Mouse (Mus musculus): ENCODE measurements around the gene Chid1. TPM values are rescaled to one million over a fixed set of nuclear protein-coding genes. Genes with fewer than 3 reads are reported as not detected.

The Chid1 gene
- polyA plus RNA-seq, 1 experiment from 2014 or later: 43.5 TPM

Other genes starting within 250 kb of the Chid1 start
- gene Drd4, start 247.9 kb downstream of the Chid1 start, polyA plus RNA-seq (2015; fragmentation: Nextera tagmentation; extraction: Ambion mirVana): 1.6 and 2.3 TPM in 2 replicates
- 77.5 and 79.9 TPM in 2 replicates for gene Deaf1, start 212.2 kb downstream of the Chid1 start, polyA plus RNA-seq (2015; fragmentation: Nextera tagmentation; extraction: Ambion mirVana)
- 45.0 and 48.7 TPM in 2 replicates for gene Tmem80, start 212.1 kb downstream of the Chid1 start, polyA plus RNA-seq (2015; fragmentation: Nextera tagmentation; extraction: Ambion mirVana)
- 7.4 and 10.3 TPM in 2 replicates for gene Eps8l2, start 201.0 kb downstream of the Chid1 start, polyA plus RNA-seq (2015; fragmentation: Nextera tagmentation; extraction: Ambion mirVana)
- gene Taldo1, start 147.7 kb downstream of the Chid1 start, polyA plus RNA-seq (2015; fragmentation: Nextera tagmentation; extraction: Ambion mirVana): 266 and 280 TPM in 2 replicates
- gene Gatd1, start 125.7 kb downstream of the Chid1 start, polyA plus RNA-seq (2015; fragmentation: Nextera tagmentation; extraction: Ambion mirVana): 73.8 and 75.9 TPM in 2 replicates
- gene Cend1, start 110.4 kb downstream of the Chid1 start, polyA plus RNA-seq (2015; fragmentation: Nextera tagmentation; extraction: Ambion mirVana): 5.1 and 5.2 TPM in 2 replicates
- gene Slc25a22, start 102.0 kb downstream of the Chid1 start, polyA plus RNA-seq (2015; fragmentation: Nextera tagmentation; extraction: Ambion mirVana): 38.8 and 39.3 TPM in 2 replicates
- 11.7 and 12.0 TPM in 2 replicates for gene Pidd1, start 95.8 kb downstream of the Chid1 start, polyA plus RNA-seq (2015; fragmentation: Nextera tagmentation; extraction: Ambion mirVana)
- gene Rplp2, start 92.5 kb downstream of the Chid1 start, polyA plus RNA-seq (2015; fragmentation: Nextera tagmentation; extraction: Ambion mirVana): 1,214 and 1,220 TPM in 2 replicates
- 13.9 and 14.7 TPM in 2 replicates for gene Pnpla2, start 84.7 kb downstream of the Chid1 start, polyA plus RNA-seq (2015; fragmentation: Nextera tagmentation; extraction: Ambion mirVana)
- gene Cracr2b, start 78.8 kb downstream of the Chid1 start, polyA plus RNA-seq (2015; fragmentation: Nextera tagmentation; extraction: Ambion mirVana): 13.5 and 14.3 TPM in 2 replicates
- 12.6 and 14.6 TPM in 2 replicates for gene Cd151, start 72.5 kb downstream of the Chid1 start, polyA plus RNA-seq (2015; fragmentation: Nextera tagmentation; extraction: Ambion mirVana)
- 63.4 and 64.3 TPM in 2 replicates for gene Polr2l, start 64.7 kb downstream of the Chid1 start, polyA plus RNA-seq (2015; fragmentation: Nextera tagmentation; extraction: Ambion mirVana)
- 70.5 and 71.2 TPM in 2 replicates for gene Tspan4, start 64.6 kb downstream of the Chid1 start, polyA plus RNA-seq (2015; fragmentation: Nextera tagmentation; extraction: Ambion mirVana)
- gene Ap2a2, start 22.3 kb upstream of the Chid1 start, polyA plus RNA-seq (2015; fragmentation: Nextera tagmentation; extraction: Ambion mirVana): 86.6 and 93.4 TPM in 2 replicates
- 0.18 and 0.32 TPM in 2 replicates for gene Muc6, start 115.5 kb upstream of the Chid1 start, polyA plus RNA-seq (2015; fragmentation: Nextera tagmentation; extraction: Ambion mirVana)
- 0.32 and 1.1 TPM in 2 replicates for gene Muc2, start 150.5 kb upstream of the Chid1 start, polyA plus RNA-seq (2015; fragmentation: Nextera tagmentation; extraction: Ambion mirVana)
- not detected in 2 replicates for gene Muc5ac, start 249.1 kb upstream of the Chid1 start, polyA plus RNA-seq (2015; fragmentation: Nextera tagmentation; extraction: Ambion mirVana)